Mouse (Mus musculus) forebrain, embryonic 13.5 days (tissue): ENCODE data around the gene Srp72. TPM values are rescaled to one million over a fixed set of nuclear protein-coding genes. Genes with fewer than 3 reads are reported as not detected.
A peak's percentile ranks its signal among the peaks of the same experiment; 100 is the strongest.

Experiments used
- ATAC-seq: fragments of 200-750 bp; cut with Nextera tagmentation; 2 replicates; pipeline ENCODE4 v1.8.0; 2017
- H3K27ac ChIP-seq: fragments of 300-500 bp; sonication (generic); 2 replicates; pipeline ENCODE4 v1.5.1; 2015; ENCODE audit warnings: inconsistent platforms, mild to moderate bottlenecking, moderate library complexity
- H3K27me3 ChIP-seq: fragments of 300-500 bp; sonication (generic); 2 replicates; pipeline ENCODE4 v1.6.1; 2015; ENCODE audit warnings: mild to moderate bottlenecking, inconsistent platforms
- H3K36me3 ChIP-seq: fragments of 300-500 bp; sonication (generic); 2 replicates; pipeline ENCODE4 v1.6.1; 2015; ENCODE audit warnings: mild to moderate bottlenecking, inconsistent platforms; ENCODE audit not compliant: poor library complexity, severe bottlenecking
- H3K4me1 ChIP-seq: fragments of 300-500 bp; sonication (generic); 2 replicates; pipeline ENCODE4 v1.6.1; 2015; ENCODE audit warnings: inconsistent platforms
- H3K4me2 ChIP-seq: fragments of 300-500 bp; sonication (generic); 2 replicates; pipeline ENCODE4 v1.6.1; 2015; ENCODE audit warnings: inconsistent platforms, mild to moderate bottlenecking, moderate library complexity
- H3K4me3 ChIP-seq: fragments of 300-500 bp; sonication (generic); 2 replicates; pipeline ENCODE4 v1.5.1; 2015; ENCODE audit warnings: mild to moderate bottlenecking, inconsistent platforms
- H3K9ac ChIP-seq: fragments of 300-500 bp; sonication (generic); 2 replicates; pipeline ENCODE4 v1.6.1; 2015; ENCODE audit warnings: mild to moderate bottlenecking, inconsistent platforms
- H3K9me3 ChIP-seq: fragments of 300-500 bp; sonication (generic); replicated peaks from 2 replicates; pipeline ENCODE4 v1.6.1; 2016; ENCODE audit warnings: inconsistent platforms
- WGBS: fragments of 180-500 bp; shearing (Covaris S2); methylation state at CpG from one replicate; pipeline ENCODE4 v1.1.7; 2015; 5-methylcytosine and 5-hydroxymethylcytosine counted together
- polyA plus RNA-seq: library from polyadenylated mRNA; unstranded; fragments of >200 nt; fragmentation: Nextera tagmentation; extraction: Ambion mirVana; gene quantifications from 2 replicates; pipeline ENCODE4 v1.2.1, GENCODE M21; 2015

The Srp72 gene
- 75.4 and 78.1 TPM in 2 replicates for polyA plus RNA-seq

DNA sequence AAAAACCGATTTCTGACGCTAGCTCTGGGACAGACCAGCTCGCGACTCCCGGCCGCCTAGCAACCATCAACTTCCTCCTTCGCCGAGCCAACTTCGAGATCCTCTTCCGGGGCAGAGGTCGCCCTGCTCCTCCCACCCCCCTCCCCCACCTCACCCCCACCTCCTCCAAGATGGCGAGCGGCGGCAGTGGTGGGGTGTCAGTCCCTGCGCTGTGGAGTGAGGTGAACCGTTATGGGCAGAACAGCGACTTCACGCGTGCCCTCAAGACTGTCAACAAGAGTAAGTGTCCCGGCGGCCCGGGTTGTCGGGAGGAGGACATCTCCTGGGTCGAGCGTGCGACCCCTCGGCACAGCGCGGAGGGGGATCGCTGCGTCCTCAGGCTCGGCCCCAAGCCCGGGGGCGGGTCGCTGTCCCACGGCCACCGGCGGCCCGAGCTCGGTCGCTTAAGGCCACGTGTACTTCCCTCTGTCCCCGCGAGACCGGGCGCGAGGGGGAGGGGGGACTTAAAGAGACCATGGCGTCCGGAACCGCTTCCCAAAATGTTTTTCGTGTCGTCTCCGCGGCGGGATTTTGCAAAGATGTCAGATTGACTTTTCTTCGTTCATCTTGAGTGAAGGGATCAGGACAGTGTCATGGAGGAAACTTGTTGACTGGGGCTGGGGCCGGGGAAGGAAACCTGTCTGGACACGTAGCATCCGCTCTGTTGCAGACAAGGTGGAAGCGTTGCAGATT lies at the start of gene Srp72:
Gene Srp72 (plus strand): TSS at position 130 of the 732 bp plus-strand sequence.
- peaks cover 17% of the 10 kb centered on the region for H3K4me1 ChIP-seq
- H3K9me3 ChIP-seq, result no peaks in the 10 kb centered on the region
- H3K9ac ChIP-seq, result peak within 1 kb of the TSS; percentile 75
- H3K36me3 ChIP-seq, result peaks cover 25% of the 10 kb centered on the region
- peak within 1 kb of the TSS; percentile 68 for H3K4me2 ChIP-seq
- no peaks in the 10 kb centered on the region for H3K27me3 ChIP-seq
- WGBS, result under 1% methylated on average over 58 of the region's 60 CpGs
- ATAC-seq, result peak; percentile 96
- H3K4me3 ChIP-seq, result peak within 1 kb of the TSS; percentile 76
- H3K27ac ChIP-seq, result peak within 1 kb of the TSS; percentile 37

- Histone ChIP-seq H3K9me3 (peaks cover 15% of the 10 kb centered on the region), H3K4me1 (no peaks in the 10 kb centered on the region)
- 91% methylated on average over 16 of the region's 16 CpGs for WGBS
These were observed 46.2 kb upstream of the Srp72 start for GRCm38 (mm10) chr5:76928124-76928832.

DNA sequence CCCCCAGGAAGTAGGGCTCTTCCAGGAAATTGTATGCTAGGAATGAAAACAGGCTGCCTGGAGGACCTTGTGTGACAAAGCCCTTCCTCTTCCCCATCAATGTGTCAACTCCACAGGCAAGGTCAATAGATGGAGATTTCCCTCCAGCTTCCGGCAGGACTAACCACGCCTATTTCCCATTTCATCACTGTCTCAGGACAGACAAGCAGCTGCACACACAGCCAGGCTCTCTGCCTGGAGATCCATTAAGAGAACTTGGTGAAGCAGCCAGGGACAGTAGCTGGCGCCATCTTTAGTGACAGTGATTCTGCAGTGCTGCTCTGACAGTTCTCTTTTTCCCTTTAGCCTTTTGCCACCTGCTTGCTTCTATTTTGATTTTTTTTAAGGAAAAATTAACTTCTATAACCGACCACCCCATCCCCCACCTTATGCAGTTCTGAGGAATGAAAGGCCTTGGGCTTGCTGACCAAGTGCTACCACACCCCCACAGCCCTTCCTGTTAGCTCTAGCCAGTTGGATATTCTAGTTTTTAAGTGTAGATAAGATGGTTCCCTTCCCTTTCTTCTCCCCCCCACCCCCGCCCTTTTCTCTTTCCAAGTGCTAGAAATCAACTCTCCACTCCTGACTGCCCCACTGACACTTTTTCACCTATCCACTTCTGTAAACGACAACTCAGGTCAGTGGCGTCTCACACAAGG lies 45.2 kb upstream of the Srp72 start:
- no peaks in the 10 kb centered on the region for H3K27me3 ChIP-seq
- WGBS, result 86% methylated on average over 7 of the region's 7 CpGs
- no peak overlapping the region for H3K9ac ChIP-seq
- peaks cover 15% of the 10 kb centered on the region for H3K9me3 ChIP-seq
- H3K4me3 ChIP-seq, result no peak overlapping the region
- H3K36me3 ChIP-seq, result peaks cover 47% of the 10 kb centered on the region
- no peak overlapping the region for H3K4me2 ChIP-seq
- no peaks in the 10 kb centered on the region for H3K4me1 ChIP-seq
- no peak for ATAC-seq
- no peak overlapping the region for H3K27ac ChIP-seq

More at GRCm38 (mm10) chr5:76928124-76928832, 46.2 kb upstream of the Srp72 start:
- H3K36me3 ChIP-seq, result peaks cover 53% of the 10 kb centered on the region
- ATAC-seq, result no peak
- no peaks in the 10 kb centered on the region for H3K27me3 ChIP-seq
- no peak overlapping the region for H3K4me3 ChIP-seq
- no peak overlapping the region for H3K27ac ChIP-seq
- H3K4me2 ChIP-seq, result no peak overlapping the region
- H3K9ac ChIP-seq, result no peak overlapping the region

- 97% methylated on average over 8 of the region's 8 CpGs for WGBS
These were observed 34.8 kb upstream of the Srp72 start for GRCm38 (mm10) chr5:76939717-76940116.

GRCm38 (mm10) chr5:76941975-76942374 lies 32.5 kb upstream of the Srp72 start:
- Histone ChIP-seq H3K9me3 (0 out of 2 replicates have a peak, but pooled peaks cover 6% of the 10 kb centered on the region), H3K27me3 (no peaks in the 10 kb centered on the region), H3K4me3 (no peak overlapping the region), H3K9ac (no peak overlapping the region), H3K4me1 (no peaks in the 10 kb centered on the region; the same call in 1 of the 2 replicates), H3K27ac (no peak overlapping the region), H3K36me3 (peaks cover 29% of the 10 kb centered on the region), H3K4me2 (no peak overlapping the region)
- 93% methylated on average over 4 of the region's 4 CpGs for WGBS
- no peak for ATAC-seq

More at GRCm38 (mm10) chr5:76939717-76940116, 34.8 kb upstream of the Srp72 start:
- H3K9ac ChIP-seq, result no peak overlapping the region
- no peak overlapping the region for H3K4me2 ChIP-seq
- H3K9me3 ChIP-seq, result 0 out of 2 replicates have a peak, but pooled peaks cover 6% of the 10 kb centered on the region
- H3K4me1 ChIP-seq, result no peaks in the 10 kb centered on the region
- H3K4me3 ChIP-seq, result no peak overlapping the region
- ATAC-seq, result no peak
- no peaks in the 10 kb centered on the region for H3K27me3 ChIP-seq
- no peak overlapping the region for H3K27ac ChIP-seq
- H3K36me3 ChIP-seq, result peaks cover 29% of the 10 kb centered on the region

GRCm38 (mm10) chr5:76942505-76942904 lies 32.0 kb upstream of the Srp72 start:
- Histone ChIP-seq H3K4me1 (no peaks in the 10 kb centered on the region; the same call in 1 of the 2 replicates), H3K36me3 (peaks cover 29% of the 10 kb centered on the region), H3K9ac (no peak overlapping the region), H3K9me3 (0 out of 2 replicates have a peak, but pooled peaks cover 6% of the 10 kb centered on the region), H3K4me3 (no peak overlapping the region), H3K4me2 (no peak overlapping the region), H3K27me3 (no peaks in the 10 kb centered on the region), H3K27ac (no peak overlapping the region)
- 88% methylated on average over 4 of the region's 4 CpGs for WGBS
- no peak for ATAC-seq

GRCm38 (mm10) chr5:76944965-76945677 lies 29.4 kb upstream of the Srp72 start:
- Histone ChIP-seq H3K9me3 (no peaks in the 10 kb centered on the region), H3K27me3 (no peaks in the 10 kb centered on the region), H3K4me3 (no peak overlapping the region), H3K4me2 (no peak overlapping the region), H3K27ac (no peak overlapping the region), H3K36me3 (peaks cover 22% of the 10 kb centered on the region), H3K9ac (no peak overlapping the region), H3K4me1 (peaks cover 12% of the 10 kb centered on the region)
- 76% methylated on average over 6 of the region's 6 CpGs for WGBS
- ATAC-seq, result no peak

DNA sequence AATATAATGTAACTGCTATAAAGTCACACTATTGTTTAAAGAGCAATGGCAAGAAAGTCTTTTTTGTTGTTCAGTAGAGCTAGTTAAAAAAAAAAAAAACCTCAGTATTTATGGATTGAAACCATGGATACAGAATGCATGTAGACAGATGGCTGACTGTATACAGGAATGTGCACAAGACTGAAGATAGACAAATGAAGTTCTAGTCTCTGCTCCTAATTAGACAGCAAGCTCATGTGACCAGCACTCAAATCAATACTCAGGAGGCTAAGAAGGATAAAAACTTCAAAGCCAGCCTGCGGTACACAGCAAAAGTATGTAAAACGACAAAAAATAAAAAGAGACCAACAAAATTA lies 28.8 kb upstream of the Srp72 start:
- 57% methylated on average over 2 of the region's 2 CpGs for WGBS

DNA sequence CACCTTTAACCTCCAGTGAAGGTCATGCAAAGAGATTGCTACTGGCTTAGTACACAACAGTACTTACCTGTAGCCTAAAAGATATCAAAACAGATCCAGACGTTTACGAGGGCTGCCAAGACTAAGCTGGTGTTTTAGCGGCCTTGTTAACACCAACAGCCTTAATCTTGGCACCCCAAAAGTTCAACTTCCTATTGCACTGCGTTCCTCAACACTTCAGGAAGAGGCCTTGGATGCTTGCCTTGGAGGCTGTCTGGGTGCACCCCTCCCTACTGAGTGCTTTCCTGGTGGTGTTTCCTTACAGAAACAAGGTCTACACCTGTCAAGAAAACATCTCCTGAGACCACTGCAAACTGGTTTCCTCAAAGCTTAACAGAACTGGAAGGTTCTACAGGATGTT lies 27.3 kb upstream of the Srp72 start:
- 92% methylated on average over 4 of the region's 4 CpGs for WGBS
- ATAC-seq, result no peak

More for the DNA sequence above, 28.8 kb upstream of the Srp72 start:
- no peak overlapping the region for H3K4me3 ChIP-seq
- no peak overlapping the region for H3K27ac ChIP-seq
- H3K36me3 ChIP-seq, result peaks cover 17% of the 10 kb centered on the region
- no peak for ATAC-seq
- H3K4me2 ChIP-seq, result no peak overlapping the region
- no peak overlapping the region for H3K9ac ChIP-seq
- H3K27me3 ChIP-seq, result no peaks in the 10 kb centered on the region
- no peaks in the 10 kb centered on the region for H3K9me3 ChIP-seq
- H3K4me1 ChIP-seq, result peaks cover 17% of the 10 kb centered on the region

GRCm38 (mm10) chr5:76947758-76948157 lies 26.7 kb upstream of the Srp72 start:
- Histone ChIP-seq H3K9ac (no peak overlapping the region), H3K4me2 (no peak overlapping the region), H3K27me3 (no peaks in the 10 kb centered on the region), H3K9me3 (no peaks in the 10 kb centered on the region), H3K27ac (no peak overlapping the region), H3K4me3 (no peak overlapping the region), H3K4me1 (peaks cover 24% of the 10 kb centered on the region), H3K36me3 (peaks cover 7% of the 10 kb centered on the region; the same call in 1 of the 2 replicates)
- WGBS, result 95% methylated on average over 4 of the region's 4 CpGs
- ATAC-seq, result no peak

More for the DNA sequence above, 27.3 kb upstream of the Srp72 start:
- Histone ChIP-seq H3K4me2 (no peak overlapping the region), H3K4me3 (no peak overlapping the region), H3K27me3 (no peaks in the 10 kb centered on the region), H3K9ac (no peak overlapping the region), H3K9me3 (no peaks in the 10 kb centered on the region), H3K36me3 (peaks cover 9% of the 10 kb centered on the region; the same call in 1 of the 2 replicates), H3K27ac (no peak overlapping the region), H3K4me1 (peaks cover 18% of the 10 kb centered on the region)

DNA sequence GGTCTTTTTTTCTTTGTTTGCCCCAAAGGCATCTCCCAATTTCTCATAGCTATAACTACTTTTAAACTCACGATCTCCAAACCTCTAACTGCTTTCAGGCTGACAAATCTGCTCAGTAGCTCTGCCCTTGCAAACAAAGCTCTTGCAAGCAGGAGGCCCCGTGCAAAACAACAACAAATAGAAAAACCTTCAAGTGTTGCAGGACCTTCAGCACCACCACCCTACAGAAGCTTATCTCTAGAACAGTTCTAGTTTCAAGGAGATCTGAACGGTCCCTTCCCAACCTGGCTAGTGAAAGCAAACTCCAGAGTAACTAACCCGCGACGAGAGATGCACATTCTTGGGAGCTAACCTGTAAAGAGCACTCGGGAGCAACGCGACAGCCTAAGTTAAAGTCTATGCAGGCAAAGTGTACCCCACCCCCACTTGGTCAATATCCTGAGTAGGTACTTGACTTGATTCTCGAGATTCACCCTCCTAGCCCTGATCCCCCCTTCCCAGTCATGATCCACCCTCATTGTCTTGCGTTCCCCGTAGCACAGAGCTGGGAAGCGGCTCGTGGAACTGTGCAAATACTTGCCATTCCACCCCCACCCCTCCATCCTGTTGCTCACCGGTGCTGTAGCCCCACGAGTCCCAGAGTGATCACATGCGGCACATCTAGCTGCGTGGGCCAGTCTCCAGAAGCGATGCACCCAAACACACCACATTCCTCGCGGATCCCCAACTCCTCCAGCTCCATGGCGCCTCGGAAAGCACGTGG lies 24.0 kb upstream of the Srp72 start:
- peak overlapping the region; percentile 94 for H3K4me2 ChIP-seq
- peaks cover 43% of the 10 kb centered on the region for H3K4me1 ChIP-seq
- ATAC-seq, result no peak
- peaks cover 9% of the 10 kb centered on the region; the same call in 1 of the 2 replicates for H3K36me3 ChIP-seq
- no peaks in the 10 kb centered on the region for H3K27me3 ChIP-seq
- WGBS, result under 1% methylated on average over 24 of the region's 24 CpGs
- H3K9ac ChIP-seq, result peak overlapping the region; percentile 76
- H3K9me3 ChIP-seq, result no peaks in the 10 kb centered on the region
- peak overlapping the region; percentile 75 for H3K4me3 ChIP-seq
- peak overlapping the region; percentile 71 for H3K27ac ChIP-seq
